Mouse (Mus musculus) mouse embryonic stem cell (cell line): ENCODE results near the gene Poc1b.
"Not testable (repeated sequence)": the region's sequence is repeated elsewhere in the genome, so short reads cannot be mapped to it uniquely, and the experiment has no call there.

ENCODE experiments used
- in situ Hi-C, 2 experiments: fragments of 300-500 bp; cut with MboI; formaldehyde crosslinking; loops; 1 replicate in 1 of 2; 3 replicates in 1 of 2; pipeline ENCODE4 v1.14.3; 2019 to 2020; ENCODE audit warnings: low sequenced_read_pairs in 2 of 2, low pct_unique_long_range_greater_than_20kb in 1 of 2, mixed read lengths in 1 of 2; ENCODE audit not compliant: unreplicated experiment in 1 of 2

Gene Poc1b

DNA sequence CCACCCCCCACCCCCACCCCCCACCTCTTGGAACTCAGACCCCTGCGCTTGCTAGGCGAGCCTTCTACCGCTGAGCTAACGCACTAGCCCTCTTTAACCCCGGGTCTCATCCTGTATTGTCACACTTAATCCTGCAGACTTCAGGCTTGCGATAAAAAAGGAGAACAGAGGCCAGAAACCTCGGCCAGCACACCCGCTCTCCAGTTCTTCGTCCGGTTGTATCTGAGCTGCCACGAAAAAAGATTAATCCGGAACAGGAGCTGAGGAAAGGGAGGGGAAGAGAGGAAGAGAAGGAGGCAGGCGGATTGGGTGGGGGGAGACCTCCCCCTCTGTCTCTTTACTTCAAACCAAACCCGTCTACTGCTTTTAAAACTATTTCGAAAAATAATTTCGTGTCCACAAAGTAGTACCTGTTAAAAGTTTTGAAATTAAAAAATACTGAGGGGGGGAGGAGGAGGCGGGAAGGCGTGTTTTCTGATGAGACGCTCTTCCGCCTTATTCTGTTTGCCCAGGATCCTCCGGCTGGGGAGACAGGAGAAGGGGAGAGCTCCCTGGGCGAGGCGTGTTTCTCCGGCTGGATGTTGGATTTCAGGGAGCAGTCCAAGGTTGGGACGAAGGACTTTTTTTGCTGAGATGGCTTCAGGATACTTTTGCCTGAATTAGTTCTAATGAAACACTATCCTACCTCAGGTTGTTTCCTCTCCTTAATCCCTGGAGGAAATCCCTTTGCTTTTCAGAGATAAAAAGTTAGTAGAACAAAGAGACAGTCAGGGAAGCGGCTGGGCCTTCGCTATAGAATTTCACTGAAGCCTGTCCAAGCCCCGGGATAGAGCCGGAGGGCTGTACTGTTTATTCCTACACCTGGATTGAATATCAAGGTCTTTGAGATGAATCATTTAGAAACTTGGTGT lies 97.0 kb downstream of the Poc1b start:
- in situ Hi-C loops: no loop called here

DNA sequence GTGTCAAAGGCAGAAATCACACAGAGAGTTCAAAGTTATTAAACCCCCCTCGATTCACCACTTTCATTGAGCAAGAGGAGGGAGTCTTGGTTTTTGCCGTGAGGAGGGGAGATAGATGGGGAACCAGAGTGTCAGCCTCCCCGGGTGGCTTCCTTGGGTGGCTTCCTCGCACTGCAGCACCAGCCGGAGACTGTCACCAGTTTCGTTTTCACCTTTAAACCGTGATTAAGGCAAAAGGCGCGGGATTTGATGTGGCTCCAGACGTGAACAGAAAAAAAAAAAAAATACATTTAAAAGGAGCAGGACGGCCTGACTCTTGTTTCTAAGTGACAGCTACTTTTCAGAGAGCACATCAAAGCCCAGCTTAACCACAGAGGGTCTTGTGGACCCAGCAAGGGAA lies 97.7 kb downstream of the Poc1b start:
- in situ Hi-C loops: no loop called here

DNA sequence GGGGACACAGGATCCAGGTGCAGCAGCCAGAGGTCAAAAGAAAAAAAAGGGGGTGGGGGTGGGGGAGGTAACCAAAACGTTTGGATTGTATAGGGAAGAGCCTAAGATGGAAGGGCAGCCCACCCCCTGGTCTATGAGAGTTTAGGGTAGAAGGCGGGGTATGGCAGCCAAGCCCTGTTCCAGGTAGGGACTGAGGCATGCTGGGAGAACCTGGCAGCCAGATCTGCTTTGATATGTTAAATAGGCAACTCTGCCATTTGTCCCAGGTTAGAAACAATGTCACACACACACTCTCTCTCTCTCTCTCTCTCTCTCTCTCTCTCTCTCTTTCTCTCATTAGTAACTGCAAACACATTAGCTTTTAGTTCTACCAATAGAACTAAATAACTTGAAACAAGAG lies 100.3 kb downstream of the Poc1b start:
- in situ Hi-C loops: no loop called here

DNA sequence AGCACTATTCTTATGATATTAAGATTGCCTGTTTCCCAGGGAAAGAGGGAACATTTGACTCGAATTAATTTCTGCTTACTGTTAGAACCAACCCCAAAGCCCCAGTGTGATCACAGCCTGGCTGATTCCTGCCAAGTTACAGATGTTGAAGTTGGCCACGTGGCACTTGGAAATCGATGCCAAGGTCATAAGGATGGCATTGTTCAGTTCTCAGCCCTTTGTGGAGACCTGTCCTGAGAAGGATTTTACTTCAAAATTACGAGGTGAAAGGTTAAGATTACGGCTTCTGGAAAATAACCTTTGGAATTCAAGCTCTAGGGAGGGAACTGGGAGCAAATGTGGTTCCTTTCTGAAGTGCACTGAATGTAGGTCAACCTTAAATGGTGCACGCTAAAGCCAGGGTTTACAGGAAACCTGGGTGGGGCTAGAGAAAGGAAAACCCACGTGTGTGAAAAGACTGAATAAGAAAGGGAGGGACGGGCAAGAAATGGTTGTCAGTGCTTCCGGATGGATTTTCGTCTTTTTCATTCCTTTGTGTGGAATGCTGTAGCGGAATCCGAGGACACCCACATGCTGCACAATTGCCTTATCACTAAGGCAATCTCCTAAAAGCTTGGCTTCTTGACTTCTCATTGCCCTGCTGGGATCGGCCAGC lies 102.4 kb downstream of the Poc1b start:
- in situ Hi-C loops: no loop called here

DNA sequence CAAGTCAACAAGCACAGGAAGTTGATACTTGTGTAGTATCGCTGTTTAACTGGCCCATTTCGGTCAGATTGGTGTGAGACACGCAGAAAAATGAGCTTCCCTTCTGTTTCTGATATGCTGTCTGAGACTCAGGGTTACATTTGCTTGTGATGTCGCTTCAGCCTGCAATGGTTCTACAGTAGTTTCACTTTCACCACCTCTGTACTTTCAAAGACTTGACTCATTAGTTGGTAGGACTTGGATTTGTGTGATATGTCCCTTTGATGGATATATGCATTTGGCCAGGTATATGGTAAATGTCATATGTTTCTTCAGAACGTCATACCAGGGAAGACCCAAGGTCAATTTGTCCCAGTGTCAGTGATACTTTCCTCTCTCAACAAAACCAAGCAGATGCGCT lies 104.2 kb downstream of the Poc1b start:
- in situ Hi-C loops: no loop called here

DNA sequence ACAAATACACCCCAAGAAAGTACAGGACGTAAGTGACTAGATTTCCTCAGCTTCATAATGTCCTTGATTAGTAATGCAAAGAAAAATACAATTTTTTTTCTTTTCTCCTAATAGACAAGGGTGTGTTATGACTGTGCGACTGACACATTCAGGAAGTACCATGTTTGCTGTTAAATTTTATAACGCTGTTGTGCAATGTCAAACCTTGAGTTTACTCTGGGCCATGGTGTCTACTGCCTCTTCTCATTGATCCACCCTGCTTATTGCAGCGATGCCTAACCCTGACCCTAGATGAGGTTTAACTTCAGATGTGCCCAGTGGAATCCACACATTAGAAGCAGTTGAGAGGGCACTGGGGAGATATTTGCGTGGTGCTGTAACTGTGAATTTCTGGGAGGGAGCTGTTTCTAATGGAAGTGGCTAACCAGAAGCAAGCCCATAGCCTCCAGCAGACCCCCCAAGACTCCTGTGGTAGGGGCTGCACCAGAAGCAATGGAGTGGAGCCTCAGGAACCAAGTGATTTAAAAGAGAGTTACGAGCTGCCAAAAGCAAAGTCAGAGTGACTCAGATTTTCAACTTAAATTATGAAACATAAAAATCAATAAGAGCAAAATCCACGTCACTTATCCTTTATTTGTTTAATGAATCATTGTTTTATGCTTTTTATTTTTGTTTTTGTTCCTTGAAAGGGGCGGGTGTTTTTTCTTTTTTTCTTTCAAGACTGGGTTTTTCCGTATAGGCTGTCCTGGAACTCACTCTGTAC lies 104.8 kb downstream of the Poc1b start:
- in situ Hi-C loops: no loop called here

DNA sequence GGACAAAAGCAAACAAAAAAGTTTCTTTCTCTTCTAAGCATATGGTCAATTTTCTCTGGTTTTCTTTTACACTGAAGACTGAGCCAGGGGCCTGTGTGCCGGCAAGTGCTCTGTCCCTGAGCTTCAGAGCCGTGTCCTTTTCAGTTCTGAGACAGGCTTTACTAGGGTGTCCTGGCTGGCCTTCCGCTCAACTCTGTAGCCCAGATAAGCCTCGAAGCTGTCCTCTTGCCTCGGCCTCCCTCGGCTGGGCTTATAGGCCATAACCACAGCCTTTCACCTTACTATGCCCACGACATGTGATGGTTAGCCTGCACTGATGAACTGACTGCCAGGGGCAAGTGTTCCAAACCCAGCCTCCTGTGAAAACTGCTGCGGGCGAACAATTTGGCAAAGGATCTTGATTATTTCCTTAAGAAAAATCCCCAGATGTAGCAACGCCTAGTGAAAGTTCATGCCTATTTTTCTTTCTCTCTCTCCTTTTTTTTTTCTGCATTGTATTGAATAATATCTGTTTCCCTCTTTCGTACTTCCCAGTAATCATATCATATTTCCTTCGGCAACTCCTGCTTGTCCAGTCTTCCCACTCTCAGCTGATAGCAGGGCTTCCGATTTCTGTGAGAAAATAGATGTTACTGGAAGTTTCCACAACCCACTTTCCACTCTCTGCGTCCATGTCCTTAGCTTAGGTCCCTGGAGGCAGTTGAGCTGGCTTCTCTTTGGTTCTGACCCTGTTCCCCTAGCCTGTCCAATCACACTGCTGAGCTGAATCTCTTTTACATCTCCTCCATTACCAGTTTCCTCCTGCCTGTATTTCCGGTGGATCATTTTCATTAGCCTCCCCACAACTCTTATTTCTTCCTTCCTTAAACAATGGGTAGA lies 107.8 kb downstream of the Poc1b start:
- in situ Hi-C loops: no loop called here

DNA sequence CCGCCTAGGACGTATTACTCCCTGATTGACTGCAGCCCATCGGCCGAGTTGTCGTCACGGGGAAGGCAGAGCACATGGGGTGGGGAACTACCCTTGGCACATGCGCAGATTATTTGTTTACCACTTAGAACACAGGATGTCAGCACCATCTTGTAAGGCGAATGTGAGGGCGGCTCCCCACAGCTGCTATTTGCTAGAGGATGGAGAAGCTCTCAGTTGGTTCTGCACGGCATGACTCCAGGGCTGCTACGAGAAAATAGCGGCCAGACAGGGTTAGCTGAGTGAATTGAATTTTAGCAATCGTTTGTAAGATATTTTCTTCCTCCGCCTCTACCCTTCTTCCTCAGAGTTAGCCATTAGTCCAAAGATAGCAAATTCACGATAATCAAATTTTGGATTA lies 109.7 kb downstream of the Poc1b start:
- in situ Hi-C loops: not testable (repeated sequence)

DNA sequence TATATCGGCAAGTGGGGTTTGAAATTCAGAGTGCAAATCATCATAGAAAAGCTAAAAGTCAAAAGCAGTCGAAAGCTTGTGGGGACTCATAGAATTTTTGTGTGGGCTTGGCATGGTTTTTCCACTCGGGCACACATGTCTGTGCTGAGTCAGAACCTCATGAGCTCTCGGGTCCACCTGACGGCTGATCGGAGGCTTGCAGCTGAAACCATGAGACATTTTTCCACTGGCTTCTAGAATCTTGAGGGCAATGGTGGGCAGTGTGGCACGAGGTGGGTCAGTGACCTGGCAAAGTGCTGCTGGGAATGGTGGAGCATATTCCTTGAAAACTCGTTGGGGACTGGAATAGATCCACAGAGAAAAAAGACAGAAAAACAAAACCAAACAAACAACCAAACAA lies 114.7 kb downstream of the Poc1b start:
- in situ Hi-C loops: no loop called here

DNA sequence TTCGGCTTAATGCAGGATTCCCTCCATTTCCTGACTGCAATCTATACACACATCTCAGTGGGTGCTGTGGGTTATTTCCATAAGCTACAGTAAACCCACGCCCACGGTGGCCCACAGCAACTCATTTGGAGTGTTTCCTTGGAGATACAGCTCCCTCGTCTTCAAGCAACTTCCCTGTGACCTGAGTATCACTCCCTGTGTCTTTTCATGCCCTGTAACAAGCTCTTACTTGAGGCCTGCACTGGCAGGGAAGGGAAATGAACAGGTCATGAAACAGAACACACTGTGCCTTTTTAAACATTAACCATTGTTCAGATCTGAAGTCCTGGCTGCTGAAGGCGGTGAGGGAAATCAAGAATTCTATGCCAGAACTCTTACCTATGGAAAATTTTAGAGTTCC lies 115.9 kb downstream of the Poc1b start:
- in situ Hi-C loops: no loop called here

DNA sequence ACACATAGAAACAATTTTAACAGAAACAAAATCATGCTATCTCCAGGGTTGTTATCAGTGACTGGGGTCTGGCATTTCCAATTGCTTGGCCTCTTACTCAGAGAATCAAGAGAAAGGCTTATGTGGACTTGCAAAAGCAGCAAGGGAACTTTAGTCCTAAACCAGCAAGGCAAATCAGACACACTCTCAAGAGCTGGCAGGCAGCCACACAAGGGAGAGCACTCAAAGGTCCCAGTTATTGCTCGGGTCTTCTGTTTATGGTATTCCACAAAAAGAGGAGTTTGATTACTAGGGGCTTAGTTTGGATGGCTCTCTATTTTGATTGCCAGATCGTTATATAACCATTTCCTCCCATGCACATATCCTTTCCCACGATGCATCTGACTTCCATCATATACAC lies 117.4 kb downstream of the Poc1b start:
- in situ Hi-C loops: no loop called here

DNA sequence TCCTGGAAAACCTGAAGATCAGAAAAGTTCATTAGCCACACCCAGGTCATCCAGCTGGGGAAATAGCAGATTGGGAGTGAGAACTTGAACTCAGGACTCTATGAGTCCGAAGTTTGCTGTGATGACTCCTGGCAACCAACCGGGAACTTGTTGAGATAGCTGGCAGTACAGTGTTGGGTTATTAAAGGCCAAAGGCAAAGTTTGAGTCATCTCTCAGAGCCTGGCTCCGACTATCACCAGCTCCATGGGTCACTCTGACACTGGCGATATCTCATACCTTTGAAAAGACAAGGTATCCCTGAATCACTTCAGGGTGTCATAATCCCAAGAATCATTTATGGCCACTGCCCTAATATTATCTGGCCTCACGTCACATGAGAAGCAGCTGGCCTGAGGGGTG lies 119.9 kb downstream of the Poc1b start:
- in situ Hi-C loops: no loop called here

DNA sequence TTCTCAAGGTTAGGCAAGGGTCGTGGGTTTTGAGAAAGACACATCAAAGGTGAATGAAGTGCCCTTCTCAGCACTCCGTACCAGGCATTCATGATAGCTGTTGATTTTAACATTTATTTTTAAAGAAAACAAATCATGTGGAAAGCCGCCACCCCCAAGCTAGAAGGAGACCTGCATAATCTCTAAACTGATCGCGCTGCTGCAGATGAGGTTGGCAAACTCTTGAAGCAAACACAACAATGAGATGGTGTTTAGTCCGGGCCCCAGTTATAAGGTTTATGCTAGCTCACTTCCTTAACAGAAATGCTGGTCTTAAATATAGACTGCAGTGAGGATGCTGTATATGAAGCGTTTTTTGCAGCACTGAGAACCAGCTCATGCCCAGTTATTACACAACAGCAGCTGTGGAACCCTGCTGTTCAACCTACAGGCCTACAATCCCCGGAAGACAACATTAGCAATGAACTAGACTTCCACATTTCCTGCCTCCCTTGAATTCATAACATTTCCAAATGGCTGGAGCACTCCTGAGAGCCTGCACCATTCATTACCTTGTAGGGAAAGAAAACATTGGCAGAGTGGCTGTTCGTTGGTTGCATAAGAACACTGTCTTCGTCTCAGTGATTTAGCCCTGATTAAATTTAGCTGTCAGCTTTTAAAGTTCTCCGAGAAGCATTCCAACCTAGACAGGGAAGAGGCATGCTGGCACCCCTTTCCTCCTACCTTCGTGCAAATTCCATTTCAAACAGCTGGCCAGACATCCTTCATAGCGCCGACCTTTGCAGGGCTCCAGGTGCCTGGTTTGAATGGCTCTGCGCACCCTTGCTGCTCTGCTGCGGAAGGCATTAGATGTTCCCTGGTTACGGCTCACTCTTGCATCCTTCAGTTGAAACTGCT lies 121.4 kb downstream of the Poc1b start:
- in situ Hi-C loops: no loop called here

DNA sequence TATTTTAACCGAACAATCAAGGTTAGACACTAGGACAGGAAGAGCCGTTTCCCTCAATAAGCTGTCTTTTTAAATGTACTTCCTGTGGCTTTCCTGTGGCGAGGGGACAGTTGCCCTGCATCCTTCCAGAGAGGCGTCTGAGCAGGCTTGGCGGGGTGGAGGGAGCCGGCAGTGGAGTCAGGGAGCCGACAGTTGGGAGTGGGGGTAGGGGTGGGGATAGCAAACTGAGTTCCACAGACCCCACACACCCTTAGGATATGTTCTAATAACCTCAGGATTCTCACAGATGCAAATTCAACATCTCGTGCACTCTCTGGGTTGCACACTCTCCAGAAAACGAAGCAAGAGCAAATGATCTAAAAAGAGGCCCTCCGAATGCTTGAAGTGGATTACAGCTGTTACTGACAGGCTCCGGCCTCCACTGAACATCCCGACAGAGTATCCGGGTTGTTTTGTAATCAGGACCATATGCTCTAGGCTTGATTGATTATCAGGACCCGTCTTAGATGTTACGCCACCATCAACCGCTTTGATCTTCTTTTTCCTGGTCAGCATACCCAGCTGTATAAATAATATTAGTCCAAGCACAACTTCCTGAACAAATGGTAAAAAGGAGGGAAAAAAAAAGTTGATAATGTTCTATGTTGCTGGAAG lies 122.3 kb downstream of the Poc1b start:
- in situ Hi-C loops: no loop called here

DNA sequence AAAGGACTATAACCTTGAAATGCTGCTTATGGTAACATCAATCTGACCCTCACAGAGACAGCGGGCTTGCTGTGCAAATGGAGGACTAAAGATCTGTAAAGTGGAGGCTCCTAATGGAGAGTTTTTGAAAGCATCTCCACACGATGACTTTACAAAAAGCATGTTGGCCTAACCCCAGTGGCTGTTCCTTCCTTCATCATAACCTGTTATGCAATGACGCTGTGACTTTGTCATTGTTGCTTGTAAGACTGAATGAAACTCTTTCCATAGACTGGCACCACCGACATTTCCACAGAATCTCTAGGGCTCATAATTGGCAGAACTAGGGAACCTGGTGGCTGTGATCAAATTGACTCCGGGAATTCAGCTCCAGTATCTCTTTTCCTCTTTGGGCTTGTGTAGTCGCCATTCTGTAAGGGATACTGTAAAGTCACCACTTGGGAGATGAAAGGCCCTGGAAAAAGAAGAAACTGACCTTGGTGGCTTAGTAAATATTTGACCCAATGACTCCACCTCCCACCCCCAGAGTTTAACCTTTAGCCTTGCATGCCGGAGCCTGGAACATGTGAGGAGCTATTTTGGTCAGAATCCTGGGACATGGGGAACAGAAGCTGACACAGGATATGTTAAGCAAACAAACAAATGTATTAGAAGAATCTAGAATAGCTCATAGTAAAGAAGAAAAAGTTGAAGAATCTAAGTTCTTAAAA lies 125.8 kb downstream of the Poc1b start:
- in situ Hi-C loops: no loop called here

DNA sequence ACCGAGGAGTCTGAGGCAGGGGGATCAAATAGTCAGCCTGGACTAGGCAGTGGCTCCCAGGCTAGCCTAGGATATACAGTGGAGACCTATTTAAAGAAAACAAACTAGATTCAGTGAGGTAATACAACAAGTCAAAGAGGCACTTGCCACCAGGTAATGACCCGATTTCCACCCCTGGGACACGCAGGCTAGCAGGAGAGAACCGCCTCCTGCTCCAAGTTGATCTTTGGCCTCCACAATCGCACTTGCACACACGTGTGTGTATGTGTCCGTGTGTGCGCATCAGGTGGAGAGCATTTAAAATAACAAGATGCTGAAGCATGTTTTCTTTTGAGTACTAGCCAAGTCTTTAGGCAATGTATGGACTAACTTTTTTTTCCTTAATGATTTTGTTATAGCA lies 127.5 kb downstream of the Poc1b start:
- in situ Hi-C loops: no loop called here

DNA sequence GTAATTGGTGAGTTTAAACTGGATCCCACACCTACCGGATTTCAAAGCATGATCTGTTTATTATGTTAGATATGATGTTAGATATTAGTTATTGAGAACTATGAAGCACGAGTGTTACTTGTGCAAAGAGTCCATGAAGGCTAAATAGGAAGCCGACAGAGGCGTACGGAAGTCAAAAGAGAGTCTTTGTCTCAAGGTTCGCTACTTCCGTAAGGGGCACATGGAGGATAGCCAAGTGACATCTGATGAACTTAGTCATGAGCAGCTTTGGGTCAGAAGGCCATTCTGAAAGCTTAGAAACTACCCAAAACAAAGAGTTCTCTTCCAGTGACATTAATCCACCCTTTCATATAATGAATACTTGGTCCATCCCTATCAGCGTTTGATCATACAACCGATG lies 128.2 kb downstream of the Poc1b start:
- in situ Hi-C loops: no loop called here
